Mouse (Mus musculus) splenic B cell, adult 2 months (primary cell): Measurements from ENCODE around the gene Zfx.
A peak's percentile ranks its signal among the peaks of the same experiment; 100 is the strongest.

Experiments
- DNase-seq: peaks from one replicate; pipeline ENCODE4 v3.0.0-alpha.2; 2011; ENCODE audit warnings: low read depth, low spot score
- H3K27me3 ChIP-seq: 2 replicates; pipeline ENCODE4 v1.6.1; 2012; ENCODE audit warnings: mild to moderate bottlenecking, low read length, moderate library complexity, mixed read lengths; ENCODE audit not compliant: control insufficient read depth, poor library complexity, insufficient read depth, severe bottlenecking
- H3K36me3 ChIP-seq: 2 replicates; pipeline ENCODE4 v1.6.1; 2012; ENCODE audit warnings: mild to moderate bottlenecking, low read length, moderate library complexity, mixed read lengths; ENCODE audit not compliant: control insufficient read depth, poor library complexity, insufficient read depth, severe bottlenecking

Gene Zfx

GRCm38 (mm10) chrX:94121161-94121856, 2.2 kb downstream of the Zfx start:
- DNase-seq = peak; percentile 43
- H3K27me3 ChIP-seq = no peaks in the 10 kb centered on the region

DNA sequence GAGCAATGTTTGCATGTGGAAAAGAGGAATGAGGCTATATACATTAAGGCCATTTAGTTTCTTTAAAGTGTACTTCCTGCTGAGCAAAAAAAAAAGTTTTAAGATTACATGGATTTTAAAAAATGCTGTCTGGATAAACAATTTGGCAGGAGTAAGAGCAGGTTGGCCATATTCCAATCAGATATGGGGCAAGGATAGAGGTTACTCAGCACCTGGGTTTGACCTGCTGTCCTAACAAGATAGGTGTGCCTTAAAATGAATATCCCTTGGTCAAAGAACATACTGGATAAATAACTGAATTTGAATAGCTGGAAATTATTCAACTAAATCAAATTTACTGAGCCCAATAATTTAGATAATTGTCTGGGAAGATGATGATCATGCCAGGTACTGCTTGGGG, 5.2 kb downstream of the Zfx start:
- Histone ChIP-seq H3K36me3 (no peaks in the 10 kb centered on the region), H3K27me3 (no peaks in the 10 kb centered on the region)
- DNase-seq = no peak

More at GRCm38 (mm10) chrX:94121161-94121856, 2.2 kb downstream of the Zfx start:
- no peaks in the 10 kb centered on the region for H3K36me3 ChIP-seq

DNA sequence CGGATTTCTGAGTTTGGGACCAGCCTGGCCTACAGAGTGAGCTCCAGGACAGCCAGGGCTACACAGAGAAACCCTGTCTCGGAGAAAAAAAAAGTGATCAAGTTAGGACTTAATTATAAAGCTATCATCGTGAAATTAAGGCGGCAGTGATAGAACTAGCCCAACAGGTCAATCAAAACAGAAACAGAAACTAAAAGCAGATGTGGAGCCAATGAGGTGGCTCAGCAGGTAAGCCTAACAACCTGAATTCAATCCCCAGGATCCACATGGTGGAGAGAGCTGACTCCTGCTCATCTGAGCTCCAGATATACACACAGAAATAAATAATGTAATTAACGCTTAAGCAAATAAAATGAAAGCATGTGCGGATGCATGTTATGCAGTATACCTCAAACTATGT, 7.6 kb downstream of the Zfx start:
- H3K36me3 ChIP-seq = no peaks in the 10 kb centered on the region
- H3K27me3 ChIP-seq = no peaks in the 10 kb centered on the region
- peak; percentile 2 for DNase-seq

DNA sequence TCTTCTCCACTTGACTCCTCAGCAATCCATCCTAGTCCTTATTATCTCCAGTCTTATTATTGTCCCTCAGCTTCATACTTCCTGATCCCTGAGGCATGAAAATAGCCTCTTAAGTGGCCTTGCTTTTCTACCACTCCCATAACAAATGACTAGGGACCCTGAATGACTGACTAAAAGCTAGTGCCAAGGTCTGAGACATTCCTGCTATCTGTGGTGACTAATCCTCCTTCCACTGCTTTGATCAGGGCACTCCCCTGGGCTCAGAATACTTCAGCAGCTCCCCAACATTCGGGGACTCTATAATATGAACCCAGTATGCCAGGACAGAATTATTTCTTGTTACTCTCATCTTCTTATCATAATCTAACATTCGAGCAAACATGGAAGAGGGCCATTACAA, 17.5 kb downstream of the Zfx start:
- DNase-seq = no peak
- Histone ChIP-seq H3K27me3 (no peaks in the 10 kb centered on the region), H3K36me3 (no peaks in the 10 kb centered on the region)

GRCm38 (mm10) chrX:94102938-94103337, 20.6 kb downstream of the Zfx start:
- no peaks in the 10 kb centered on the region for H3K27me3 ChIP-seq
- no peaks in the 10 kb centered on the region for H3K36me3 ChIP-seq
- DNase-seq = no peak

- DNase-seq = no peak
- H3K36me3 ChIP-seq = 0 out of 2 replicates have a peak, but pooled peaks cover 1% of the 10 kb centered on the region
- H3K27me3 ChIP-seq = no peaks in the 10 kb centered on the region
These were observed 22.9 kb downstream of the Zfx start for GRCm38 (mm10) chrX:94100561-94100960.

- H3K27me3 ChIP-seq = no peaks in the 10 kb centered on the region
- no peaks in the 10 kb centered on the region for H3K36me3 ChIP-seq
- DNase-seq = no peak
These were observed 32.5 kb downstream of the Zfx start for GRCm38 (mm10) chrX:94091001-94091400.

- H3K36me3 ChIP-seq = no peaks in the 10 kb centered on the region
- H3K27me3 ChIP-seq = no peaks in the 10 kb centered on the region
- DNase-seq = no peak
These were observed 62.3 kb downstream of the Zfx start for GRCm38 (mm10) chrX:94061246-94061645.

- H3K27me3 ChIP-seq = no peaks in the 10 kb centered on the region
- no peak for DNase-seq
- H3K36me3 ChIP-seq = no peaks in the 10 kb centered on the region
These were observed 62.8 kb downstream of the Zfx start for GRCm38 (mm10) chrX:94060751-94061150.

DNA sequence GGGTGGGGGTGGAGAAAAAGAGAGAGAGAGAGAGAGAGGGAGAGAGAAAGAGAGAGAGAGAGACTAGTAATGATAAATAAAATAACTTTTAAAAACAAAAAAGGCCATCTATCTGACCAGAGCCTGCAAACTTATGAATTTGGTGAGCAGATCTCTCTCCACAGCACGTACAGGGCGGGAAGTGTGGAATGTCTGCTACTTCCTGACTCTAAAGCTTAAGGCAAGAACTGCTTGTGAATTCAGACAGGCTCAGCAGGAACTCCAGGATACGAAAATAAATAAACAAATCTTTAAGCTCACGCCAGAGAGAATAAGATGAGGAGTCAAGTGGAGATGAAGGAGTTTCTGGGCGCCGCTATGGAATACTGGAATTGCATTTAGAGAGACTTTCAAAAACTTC, 64.8 kb downstream of the Zfx start:
- H3K36me3 ChIP-seq = no peaks in the 10 kb centered on the region
- H3K27me3 ChIP-seq = no peaks in the 10 kb centered on the region
- no peak for DNase-seq

GRCm38 (mm10) chrX:94049048-94049447, 74.5 kb downstream of the Zfx start:
- H3K27me3 ChIP-seq = no peaks in the 10 kb centered on the region
- H3K36me3 ChIP-seq = no peaks in the 10 kb centered on the region
- DNase-seq = no peak

DNA sequence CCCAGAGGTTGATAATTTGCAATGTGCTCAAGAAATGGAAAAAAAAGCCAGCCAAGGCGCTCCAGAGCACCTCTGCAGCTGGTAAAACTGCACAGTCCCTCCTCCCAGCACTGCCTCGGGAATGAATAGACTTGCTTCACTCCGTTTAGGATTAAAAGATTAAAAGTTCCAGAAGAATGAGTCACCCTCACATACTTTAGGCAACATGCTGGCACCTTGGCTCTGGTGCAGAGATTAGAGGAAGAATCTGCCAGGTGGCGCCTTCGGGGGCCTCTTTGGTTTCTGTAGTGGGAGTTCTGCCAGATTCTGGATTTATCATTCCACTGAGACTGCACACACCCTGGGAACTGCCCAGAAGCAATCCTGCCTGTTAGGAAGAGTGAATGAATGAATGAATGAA, 75.5 kb downstream of the Zfx start:
- no peaks in the 10 kb centered on the region for H3K36me3 ChIP-seq
- H3K27me3 ChIP-seq = no peaks in the 10 kb centered on the region
- DNase-seq = no peak

DNA sequence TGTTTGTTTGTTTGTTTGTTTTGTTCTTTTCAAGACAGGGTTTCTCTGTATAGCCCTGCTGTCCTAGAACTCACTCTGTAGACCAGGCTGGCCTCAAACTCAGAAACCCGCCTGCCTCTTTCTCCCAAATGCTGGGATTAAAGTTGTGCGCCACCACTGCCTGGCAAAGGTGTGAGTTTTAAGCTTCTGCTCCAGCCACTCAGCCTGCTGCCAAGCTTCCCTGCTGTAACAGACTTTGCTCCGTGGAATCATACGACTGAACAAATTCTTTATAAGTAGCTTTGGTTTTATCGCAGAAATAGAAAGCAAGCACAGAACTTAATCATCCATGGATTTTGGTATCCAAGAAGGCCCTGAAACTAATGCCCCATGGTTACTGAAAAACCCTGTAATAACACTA, 76.1 kb downstream of the Zfx start:
- Histone ChIP-seq H3K27me3 (no peaks in the 10 kb centered on the region), H3K36me3 (no peaks in the 10 kb centered on the region)
- DNase-seq = no peak

DNA sequence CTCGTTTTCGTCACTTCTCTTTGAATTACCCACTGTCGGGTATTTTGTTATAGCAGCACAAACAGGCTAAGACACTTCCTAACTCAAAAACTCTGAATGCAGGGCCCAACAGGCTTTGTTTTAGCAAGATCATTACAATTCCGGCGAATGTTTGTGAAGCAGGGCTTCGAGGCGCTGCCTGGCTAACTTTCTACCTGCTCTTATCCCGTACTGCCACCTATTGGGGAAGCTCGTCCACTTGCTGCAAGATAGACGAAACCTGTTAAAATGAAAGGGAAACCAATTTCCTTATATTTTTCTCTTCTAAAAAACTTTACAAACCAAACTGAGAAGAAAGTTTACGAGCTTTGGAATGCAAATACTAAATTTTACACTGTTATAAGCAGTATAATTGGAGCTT, 90.6 kb downstream of the Zfx start:
- H3K27me3 ChIP-seq = no peaks in the 10 kb centered on the region
- DNase-seq = peak; percentile 72
- H3K36me3 ChIP-seq = no peaks in the 10 kb centered on the region

DNA sequence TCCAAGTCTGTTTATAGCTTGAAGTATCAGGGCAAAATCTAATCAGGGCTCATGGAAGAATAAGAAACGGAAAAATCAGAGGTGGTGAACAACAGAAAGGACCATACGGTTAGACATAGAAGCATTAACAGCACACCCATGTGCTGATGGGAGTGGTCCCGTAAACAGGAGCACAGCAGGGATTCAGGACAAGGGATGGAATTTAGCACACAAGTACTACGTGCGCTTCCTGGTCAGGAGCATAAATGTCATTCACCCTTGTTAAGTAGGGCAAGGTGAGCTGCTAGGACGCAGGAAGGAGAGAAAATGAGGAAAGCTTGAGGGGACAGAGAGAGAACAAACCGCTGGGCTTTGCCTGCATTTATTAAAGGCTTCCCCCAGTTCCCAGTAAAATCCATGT, 93.4 kb downstream of the Zfx start:
- Histone ChIP-seq H3K27me3 (no peaks in the 10 kb centered on the region), H3K36me3 (no peaks in the 10 kb centered on the region)
- no peak for DNase-seq
